Mouse (Mus musculus) MEL (cell line): Measurements from ENCODE around the gene Parp16. TPM values are rescaled to one million over a fixed set of nuclear protein-coding genes. Genes with fewer than 3 reads are reported as not detected.
A peak's percentile ranks its signal among the peaks of the same experiment; 100 is the strongest.

Experiments
- DNase-seq: peaks from one replicate; pipeline ENCODE4 v3.0.0; 2011; ENCODE audit warnings: low read depth, low spot score
- H3K27ac ChIP-seq: 2 replicates; pipeline ENCODE4 v1.5.1; 2012; ENCODE audit warnings: low read depth, mild to moderate bottlenecking, control low read depth, low read length, moderate library complexity; ENCODE audit not compliant: control insufficient read depth
- H3K27me3 ChIP-seq, 2 experiments: fragments of 150-350 bp in 1 of 2; sonication (generic) in 1 of 2; 2 replicates each; pipeline ENCODE4 v1.6.1; 2012; ENCODE audit warnings: low read length in 2 of 2, mild to moderate bottlenecking in 2 of 2, improper control_type of control experiment in 1 of 2, moderate library complexity in 1 of 2; ENCODE audit not compliant: insufficient read depth in 2 of 2, control insufficient read depth in 1 of 2
- H3K36me3 ChIP-seq, 2 experiments: 2 replicates each; pipeline ENCODE4 v1.6.1; 2012 to 2014; ENCODE audit warnings: low read length in 2 of 2, improper control_type of control experiment in 1 of 2, inconsistent platforms in 1 of 2, mild to moderate bottlenecking in 1 of 2; ENCODE audit not compliant: insufficient read depth in 2 of 2, control insufficient read depth in 1 of 2
- H3K4me1 ChIP-seq, 2 experiments: fragments of 150-350 bp in 1 of 2; sonication (generic) in 1 of 2; 2 replicates each; pipeline ENCODE4 v1.6.1; 2012; ENCODE audit warnings: low read length in 2 of 2, improper control_type of control experiment in 1 of 2, mild to moderate bottlenecking in 1 of 2; ENCODE audit not compliant: insufficient read depth in 2 of 2, control insufficient read depth in 1 of 2
- H3K4me3 ChIP-seq, 2 experiments: fragments of 150-350 bp in 1 of 2; sonication (generic) in 1 of 2; 2 replicates each; pipeline ENCODE4 v1.5.1; 2012; ENCODE audit warnings: low read depth in 2 of 2, low read length in 2 of 2, mild to moderate bottlenecking in 2 of 2, moderate library complexity in 2 of 2, control low read depth in 1 of 2, improper control_type of control experiment in 1 of 2; ENCODE audit not compliant: control insufficient read depth in 1 of 2, insufficient read depth in 1 of 2
- H3K79me2 ChIP-seq: 2 replicates; pipeline ENCODE4 v1.6.1; 2012; ENCODE audit warnings: mild to moderate bottlenecking, low read length, moderate library complexity; ENCODE audit not compliant: control insufficient read depth, poor library complexity, insufficient read depth
- H3K9ac ChIP-seq: 2 replicates; pipeline ENCODE4 v1.6.1; 2012; ENCODE audit warnings: low read depth, mild to moderate bottlenecking, control low read depth, low read length, moderate library complexity; ENCODE audit not compliant: control insufficient read depth, poor library complexity, severe bottlenecking
- H3K9me3 ChIP-seq: fragments of 150-350 bp; sonication (generic); replicated peaks from 2 replicates; pipeline ENCODE4 v1.6.1; 2012; ENCODE audit warnings: mild to moderate bottlenecking, low read length, improper control_type of control experiment, moderate library complexity; ENCODE audit not compliant: insufficient read depth
- CTCF ChIP-seq, 3 experiments: IDR thresholded peaks in 2 of 3; conservative IDR thresholded peaks in 1 of 3; 2 replicates each; pipeline ENCODE4 v1.5.1; 2011 to 2012; ENCODE audit warnings: low read length in 3 of 3, low read depth in 2 of 3, mild to moderate bottlenecking in 2 of 3, improper control_type of control experiment in 1 of 3, inconsistent platforms in 1 of 3, mixed read lengths in 1 of 3, moderate library complexity in 1 of 3; ENCODE audit not compliant: control insufficient read depth in 1 of 3, insufficient read depth in 1 of 3, poor library complexity in 1 of 3, severe bottlenecking in 1 of 3
- ETS1 ChIP-seq: IDR thresholded peaks from 2 replicates; pipeline ENCODE4 v1.6.1; 2012; ENCODE audit warnings: low read depth, mild to moderate bottlenecking, inconsistent platforms, low read length, improper control_type of control experiment, moderate library complexity
- HCFC1 ChIP-seq: IDR thresholded peaks from 2 replicates; pipeline ENCODE4 v1.6.1; 2012; ENCODE audit warnings: low read depth, mild to moderate bottlenecking, inconsistent platforms, low read length, improper control_type of control experiment, moderate library complexity
- JUND ChIP-seq: IDR thresholded peaks from 2 replicates; pipeline ENCODE4 v1.6.1; 2011; ENCODE audit warnings: low read depth, mild to moderate bottlenecking, improper control_type of control experiment, low read length
- KAT2A ChIP-seq: conservative IDR thresholded peaks from 2 replicates; pipeline ENCODE4 v1.6.1; 2012; ENCODE audit warnings: low read depth, low read length, improper control_type of control experiment, inconsistent platforms
- MAX ChIP-seq: IDR thresholded peaks from 2 replicates; pipeline ENCODE4 v1.6.1; 2011; ENCODE audit warnings: low read length, improper control_type of control experiment
- MAZ ChIP-seq: IDR thresholded peaks from 2 replicates; pipeline ENCODE4 v1.6.1; 2012; ENCODE audit warnings: low read depth, mild to moderate bottlenecking, inconsistent platforms, low read length, improper control_type of control experiment
- MEF2A ChIP-seq: IDR thresholded peaks from 2 replicates; pipeline ENCODE4 v1.6.1; 2014; ENCODE audit warnings: low read depth, mild to moderate bottlenecking, inconsistent platforms, low read length, improper control_type of control experiment; ENCODE audit not compliant: poor library complexity, insufficient replicate concordance, severe bottlenecking; ENCODE audit errors: extremely low read depth
- NELFE ChIP-seq: IDR thresholded peaks from 2 replicates; pipeline ENCODE4 v1.6.1; 2011; ENCODE audit warnings: low read depth, low read length, improper control_type of control experiment
- NRF1 ChIP-seq: IDR thresholded peaks from 2 replicates; pipeline ENCODE4 v1.6.1; 2014; ENCODE audit warnings: low read depth, mild to moderate bottlenecking, inconsistent platforms, low read length, improper control_type of control experiment, moderate library complexity; ENCODE audit not compliant: poor library complexity, insufficient read depth, severe bottlenecking
- POLR2AphosphoS2 ChIP-seq: IDR thresholded peaks from 2 replicates; pipeline ENCODE4 v1.6.1; 2011; ENCODE audit warnings: low read length, improper control_type of control experiment
- POLR2AphosphoS5 ChIP-seq: IDR thresholded peaks from 2 replicates; pipeline ENCODE4 v1.6.1; 2012; ENCODE audit warnings: low read depth, borderline replicate concordance, mild to moderate bottlenecking, inconsistent platforms, low read length, moderate library complexity, mixed read lengths
- RCOR1 ChIP-seq: IDR thresholded peaks from 2 replicates; pipeline ENCODE4 v1.6.1; 2012; ENCODE audit warnings: low read depth, mild to moderate bottlenecking, inconsistent platforms, low read length, improper control_type of control experiment
- SIN3A ChIP-seq: IDR thresholded peaks from 2 replicates; pipeline ENCODE4 v1.6.1; 2012; ENCODE audit warnings: low read length, improper control_type of control experiment, inconsistent platforms
- SMC3 ChIP-seq: IDR thresholded peaks from 2 replicates; pipeline ENCODE4 v1.6.1; 2011; ENCODE audit warnings: low read depth, low read length, improper control_type of control experiment
- TAL1 ChIP-seq: IDR thresholded peaks from 2 replicates; pipeline ENCODE4 v1.6.1; 2012; ENCODE audit warnings: mild to moderate bottlenecking, inconsistent platforms, low read length, moderate library complexity, mixed read lengths
- TCF12 ChIP-seq: IDR thresholded peaks from 2 replicates; pipeline ENCODE4 v1.6.1; 2014; ENCODE audit warnings: low read depth, mild to moderate bottlenecking, inconsistent platforms, low read length, improper control_type of control experiment, moderate library complexity
- UBTF ChIP-seq: IDR thresholded peaks from 2 replicates; pipeline ENCODE4 v1.6.1; 2012; ENCODE audit warnings: low read depth, mild to moderate bottlenecking, inconsistent platforms, low read length, improper control_type of control experiment, moderate library complexity, borderline replicate concordance; ENCODE audit not compliant: insufficient read depth
- USF1 ChIP-seq: IDR thresholded peaks from 2 replicates; pipeline ENCODE4 v1.6.1; 2014; ENCODE audit warnings: low read depth, mild to moderate bottlenecking, inconsistent platforms, low read length, improper control_type of control experiment, moderate library complexity
- ZMIZ1 ChIP-seq: IDR thresholded peaks from 2 replicates; pipeline ENCODE4 v1.6.1; 2012; ENCODE audit warnings: low read depth, mild to moderate bottlenecking, inconsistent platforms, low read length, improper control_type of control experiment, moderate library complexity
- polyA plus RNA-seq, 2 experiments: library from polyadenylated mRNA; stranded (reverse) in 1 of 2; unstranded in 1 of 2; fragments of >175 nt in 1 of 2; fragments of >200 nt in 1 of 2; gene quantifications; 2 replicates each; pipeline versions ENCODE4 v1.2.1 to v1.2.4; 2012; ENCODE audit warnings: low replicate concordance in 2 of 2, low read depth in 1 of 2; ENCODE audit not compliant: insufficient read length in 2 of 2, insufficient read depth in 1 of 2, missing spikeins in 1 of 2
- total RNA-seq: library from RNA; depleted of rRNA; stranded (reverse); fragments of 300-350 nt; gene quantifications from 2 replicates; pipeline ENCODE4 v1.2.3, GENCODE M21; 2012

The Parp16 gene
- total and polyA plus RNA-seq, 3 experiments = 1.3 to 5.1 TPM; not detected in 1

GRCm38 (mm10) chr9:65193214-65193613 is 1.9 kb upstream of the Parp16 start:
- Histone ChIP-seq H3K27ac (no peak overlapping the region), H3K4me3 (no peak overlapping the region), H3K36me3 (peaks cover 0 to 5% of the 10 kb centered on the region in 2 experiments; a peak in 2 of 4 replicates), H3K4me1 (peaks cover 0 to 16% of the 10 kb centered on the region in 2 experiments; a peak in 2 of 4 replicates), H3K9me3 (no peaks in the 10 kb centered on the region), H3K27me3 (no peaks in the 10 kb centered on the region), H3K79me2 (no peaks in the 10 kb centered on the region), H3K9ac (no peak overlapping the region)
- DNase-seq = peak; percentile 37
- TF ChIP-seq JUND (no peak), MEF2A (no peak), SIN3A (no peak), KAT2A (no peak), MAX (no peak), NRF1 (no peak), UBTF (no peak), RCOR1 (no peak), HCFC1 (no peak), ZMIZ1 (no peak), TCF12 (no peak), POLR2AphosphoS2 (no peak), USF1 (no peak), SMC3 (no peak), TAL1 (no peak), POLR2AphosphoS5 (no peak), ETS1 (no peak), MAZ (no peak)

- TF ChIP-seq CTCF (IDR thresholded peaks at IDR 0.05 in 2 of 3, conservative IDR thresholded peaks at IDR 0.05 in 1 of 3; ENCODE audit: control insufficient read depth in 1 of 3, insufficient read depth in 1 of 3, low read depth in 2 of 3, low read length in 3 of 3, poor library complexity in 1 of 3, severe bottlenecking in 1 of 3) = no peak
- no peak for TF ChIP-seq NELFE
- 0 out of 2 replicates have a peak, but pooled peaks have one; percentile 4 for TF ChIP-seq TAL1
- TF ChIP-seq SMC3 = no peak
- TF ChIP-seq POLR2AphosphoS2 = no peak
- no peak for TF ChIP-seq MAZ
- TF ChIP-seq, all 39 proteins: peak for 1
- H3K27me3 ChIP-seq = no peaks in the 10 kb centered on the region
- DNase-seq = no peak
- no peaks in the 10 kb centered on the region for H3K79me2 ChIP-seq
- peak overlapping the region; percentile 20 for H3K27ac ChIP-seq
- no peaks in the 10 kb centered on the region for H3K9me3 ChIP-seq
- no peak overlapping the region for H3K4me3 ChIP-seq
- H3K9ac ChIP-seq = no peak overlapping the region
- H3K36me3 ChIP-seq = peaks cover 0 to 10% of the 10 kb centered on the region in 2 experiments; a peak in 2 of 4 replicates
- H3K4me1 ChIP-seq = peaks cover 0 to 31% of the 10 kb centered on the region in 2 experiments; a peak in 2 of 4 replicates
Observed at GRCm38 (mm10) chr9:65195621-65195981, 448 bp downstream of the Parp16 start.
